Mouse (Mus musculus) liver, adult 2 months (tissue): ENCODE data around the gene Mtmr2.

Experiments used
- CTCF ChIP-seq: fragments of 200-500 bp; IDR thresholded peaks from 2 replicates; pipeline ENCODE4 v1.5.1; 2011; ENCODE audit warnings: low read depth, low read length, control low read depth
- POLR2A ChIP-seq: fragments of 200-500 bp; IDR thresholded peaks from 2 replicates; pipeline ENCODE4 v1.6.1; 2011; ENCODE audit warnings: low read length, control low read depth; ENCODE audit not compliant: insufficient read depth; ENCODE audit errors: extremely low read depth

- TF ChIP-seq CTCF (no peak), POLR2A (no peak)
These were observed 72.6 kb downstream of the Mtmr2 start for GRCm38 (mm10) chr9:13820774-13821173.
